Mouse (Mus musculus) cerebellum, adult (tissue): ENCODE results near the gene Camkk2.

Experiments
- ATAC-seq: cut with Nextera tagmentation; 2 replicates; pipeline ENCODE4 v1.9.2; 2017; ENCODE audit warnings: mild to moderate bottlenecking, moderate library complexity, mixed read lengths; ENCODE audit not compliant: insufficient number of reproducible peaks, low FRiP score, low TSS enrichment

Camkk2 gene

DNA sequence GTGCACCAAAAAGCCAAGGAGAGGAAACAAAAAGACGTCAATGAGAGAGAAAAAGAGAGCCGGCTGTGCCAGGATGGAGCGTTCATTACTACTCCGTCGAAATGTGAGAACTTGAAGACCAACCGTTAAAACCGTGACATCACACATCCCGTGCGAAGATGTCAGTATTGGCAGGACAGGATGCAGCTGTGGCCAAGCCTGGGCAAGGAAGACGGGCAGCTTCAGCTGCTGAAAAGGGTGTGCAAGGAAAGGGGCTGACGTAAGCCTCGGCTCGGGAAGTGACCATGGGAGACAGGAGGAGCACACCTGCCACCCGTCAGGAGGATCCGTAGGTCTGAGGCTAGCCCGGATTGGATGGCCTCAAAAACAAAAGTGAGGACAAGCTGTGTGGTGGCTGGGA, 24.7 kb downstream of the Camkk2 start:
- ATAC-seq, result no peak

DNA sequence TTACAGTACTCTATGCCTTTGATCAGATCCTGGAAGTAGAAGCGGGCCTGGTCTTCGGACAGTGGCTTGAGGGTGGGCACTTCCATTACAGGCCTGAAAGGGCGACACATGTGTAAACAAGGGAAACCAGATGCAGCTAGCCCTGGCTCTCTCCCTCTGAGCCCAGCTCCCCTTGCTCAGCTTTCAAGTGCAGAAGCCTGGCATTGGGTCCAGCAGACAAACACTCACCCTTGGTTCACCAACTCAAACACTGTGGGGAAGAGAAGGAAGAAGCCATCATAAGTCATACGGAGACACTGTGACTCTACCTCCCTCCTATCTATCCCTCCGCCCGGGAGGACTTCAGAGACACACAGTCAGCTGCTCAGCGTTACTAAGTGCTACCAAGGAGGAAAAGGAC, 31.3 kb downstream of the Camkk2 start:
- no peak for ATAC-seq

DNA sequence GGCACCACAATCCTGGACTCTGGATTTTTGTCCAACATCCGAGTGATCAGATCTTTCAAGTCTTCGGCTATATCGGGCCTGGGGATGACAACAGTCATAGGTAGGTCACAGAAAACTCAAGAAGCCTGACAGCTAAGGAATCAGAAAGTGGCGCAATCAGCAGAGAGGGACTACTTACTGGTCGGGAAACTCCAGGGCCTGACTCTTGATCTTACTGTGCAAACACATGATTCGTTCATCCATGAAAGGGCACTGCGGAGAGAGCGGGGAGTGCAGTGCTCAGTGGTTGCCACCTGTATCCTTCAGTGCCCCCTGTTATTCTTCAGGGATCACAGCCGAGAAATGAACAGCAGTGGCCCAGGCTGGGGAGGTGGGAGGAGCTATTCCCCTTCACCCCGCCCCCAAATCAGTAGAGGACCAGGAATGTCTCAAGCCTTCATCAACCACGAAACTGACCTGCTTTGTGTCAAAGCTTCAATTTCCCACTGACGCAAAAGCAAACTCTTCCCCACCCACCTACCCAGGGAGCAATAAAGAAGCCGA, 35.3 kb downstream of the Camkk2 start:
- ATAC-seq, result no peak

DNA sequence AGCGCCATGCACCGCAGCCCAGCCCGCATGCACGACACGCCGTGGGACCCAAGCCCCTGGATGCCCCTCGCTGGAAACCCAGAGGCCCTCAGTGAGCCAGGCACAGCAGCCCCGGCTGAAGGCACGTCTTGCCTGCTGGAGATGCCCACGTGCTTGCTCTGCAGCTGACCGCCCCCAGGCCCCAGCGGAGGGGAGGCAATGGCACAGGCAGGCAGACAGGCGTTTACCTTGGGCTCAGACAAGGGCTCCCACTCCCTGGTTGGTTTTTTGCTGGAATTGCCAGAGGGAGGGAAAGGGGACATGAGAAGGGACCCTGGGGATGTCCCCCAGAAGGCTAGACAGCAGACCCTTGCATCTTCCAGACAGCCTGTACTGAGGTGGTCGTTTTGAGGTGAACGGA, 42.4 kb downstream of the Camkk2 start:
- no peak for ATAC-seq

DNA sequence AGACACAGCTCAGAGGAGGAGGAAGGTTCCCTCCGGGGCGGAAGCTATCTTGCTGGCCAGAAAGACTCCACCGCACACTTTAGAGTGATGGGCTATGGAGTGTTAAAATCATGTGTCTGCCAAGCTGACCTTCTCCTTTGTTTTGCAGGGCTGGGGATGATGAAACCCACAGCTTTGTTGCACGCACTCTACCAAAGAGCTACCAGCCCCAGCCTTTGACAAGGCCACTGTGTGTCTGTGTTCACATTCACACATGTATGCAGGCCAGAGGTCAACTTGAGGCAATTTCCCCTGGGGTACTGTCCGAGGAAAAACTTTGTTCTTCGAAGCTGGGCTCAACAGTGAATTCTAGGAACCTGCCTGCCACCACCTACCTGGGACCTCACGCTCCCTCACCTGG, 43.4 kb downstream of the Camkk2 start:
- ATAC-seq, result no peak

DNA sequence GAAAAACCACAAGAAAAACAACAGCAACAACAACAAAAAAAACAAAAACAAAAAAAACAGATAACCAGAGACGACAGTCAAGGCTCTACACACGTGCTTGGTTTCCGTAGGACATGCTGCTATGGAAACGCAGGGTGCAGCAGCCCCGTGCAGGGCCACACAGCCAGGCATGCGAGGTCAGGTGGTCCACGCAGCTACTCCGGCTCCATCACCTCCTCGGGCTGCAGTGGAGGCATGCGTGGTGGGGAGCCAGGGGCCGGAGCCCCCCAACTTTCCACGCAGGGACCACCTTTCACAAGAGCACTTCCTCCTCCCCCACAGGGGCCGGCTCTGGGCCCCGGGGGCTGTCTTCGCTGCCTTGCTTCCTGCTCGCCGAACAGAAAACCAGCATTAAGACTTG, 45.3 kb downstream of the Camkk2 start:
- no peak for ATAC-seq

DNA sequence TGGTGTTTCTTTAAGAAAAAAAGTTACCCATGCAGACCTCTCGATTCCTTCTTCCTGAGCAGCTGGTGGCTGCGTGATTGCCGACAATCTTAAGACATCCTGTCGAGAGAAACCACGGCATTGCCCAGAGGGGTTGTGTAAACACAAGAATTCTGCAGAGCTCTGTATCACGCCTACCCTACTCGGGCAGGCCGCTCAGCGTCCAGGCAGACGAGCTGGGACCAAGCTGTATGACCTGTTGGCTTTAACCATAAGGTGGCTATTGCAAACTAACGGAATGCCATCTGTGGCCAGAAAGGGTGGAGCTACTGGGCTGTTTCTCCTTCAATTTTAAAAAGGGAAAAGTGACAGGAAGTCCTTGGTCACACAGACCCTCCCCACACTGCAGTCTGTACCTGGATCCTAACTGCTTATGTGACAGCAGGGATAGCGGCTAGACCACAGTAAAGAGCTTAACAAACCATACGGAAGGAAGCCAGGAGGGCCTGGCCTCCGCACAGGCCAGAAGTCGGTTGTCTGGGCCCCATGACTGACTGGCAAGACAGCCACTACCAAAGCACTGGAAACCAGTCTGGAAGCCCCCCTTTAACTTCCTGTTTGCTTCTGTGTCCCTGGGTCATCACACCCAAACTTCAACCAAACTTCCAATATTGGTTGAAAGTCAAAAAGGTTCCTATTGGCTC, 47.1 kb downstream of the Camkk2 start:
- ATAC-seq, result no peak

DNA sequence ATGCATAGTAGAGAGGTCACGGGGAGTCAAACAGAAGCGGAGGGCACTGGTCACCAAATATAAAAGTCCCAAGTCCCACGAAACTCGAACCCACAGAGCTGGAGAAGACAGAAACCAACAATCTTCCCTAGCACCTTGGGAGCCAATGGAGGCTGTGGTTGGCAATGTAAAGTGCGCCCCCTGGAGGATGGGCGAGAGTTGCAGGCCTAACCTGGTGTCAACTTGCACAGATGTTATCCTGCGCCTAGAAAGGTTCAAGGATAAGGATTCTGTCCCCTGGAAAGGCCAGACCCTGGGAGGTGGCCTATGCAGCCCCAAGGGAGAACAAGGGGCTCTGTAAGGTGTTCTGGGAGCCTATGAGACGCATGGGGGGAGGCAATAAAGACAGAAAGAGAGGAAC, 47.9 kb downstream of the Camkk2 start:
- ATAC-seq, result no peak

DNA sequence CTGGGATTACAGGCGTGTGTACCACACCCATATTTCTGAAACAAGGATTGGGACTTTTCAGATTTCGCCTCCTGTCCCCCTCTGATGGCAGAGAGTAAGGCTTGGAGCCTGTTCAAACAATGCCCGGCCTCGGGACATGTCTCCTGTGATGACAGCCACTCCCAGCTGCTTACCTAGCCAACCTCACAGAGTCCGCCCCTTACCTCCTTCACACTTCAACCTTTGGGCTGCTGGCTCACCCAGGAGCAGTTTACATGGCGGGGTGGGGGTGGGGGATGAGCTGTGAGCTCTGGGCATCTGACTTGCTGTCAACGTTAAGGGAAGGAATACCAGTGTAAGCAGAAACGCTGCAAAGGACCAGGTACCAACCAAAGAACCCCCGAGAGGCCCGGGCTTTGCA, 48.4 kb downstream of the Camkk2 start:
- no peak for ATAC-seq

DNA sequence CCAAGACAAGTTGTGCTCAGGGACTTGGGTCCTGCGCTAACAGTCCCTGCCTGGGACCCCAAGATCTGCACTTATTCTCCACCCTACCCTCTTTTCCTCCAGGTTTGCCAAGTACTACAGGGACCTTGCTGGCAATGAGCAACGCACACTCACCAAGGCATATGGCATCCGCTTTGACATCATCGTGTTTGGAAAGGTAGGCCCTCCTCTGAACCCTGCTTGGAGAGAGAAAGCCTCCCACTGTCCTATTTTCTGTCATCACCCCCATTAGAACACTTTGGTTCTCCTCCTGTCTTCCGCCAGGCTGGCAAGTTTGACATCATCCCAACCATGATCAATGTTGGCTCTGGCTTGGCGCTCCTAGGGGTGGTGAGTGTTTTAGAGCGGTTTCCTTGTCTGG, 52.1 kb downstream of the Camkk2 start:
- no peak for ATAC-seq

DNA sequence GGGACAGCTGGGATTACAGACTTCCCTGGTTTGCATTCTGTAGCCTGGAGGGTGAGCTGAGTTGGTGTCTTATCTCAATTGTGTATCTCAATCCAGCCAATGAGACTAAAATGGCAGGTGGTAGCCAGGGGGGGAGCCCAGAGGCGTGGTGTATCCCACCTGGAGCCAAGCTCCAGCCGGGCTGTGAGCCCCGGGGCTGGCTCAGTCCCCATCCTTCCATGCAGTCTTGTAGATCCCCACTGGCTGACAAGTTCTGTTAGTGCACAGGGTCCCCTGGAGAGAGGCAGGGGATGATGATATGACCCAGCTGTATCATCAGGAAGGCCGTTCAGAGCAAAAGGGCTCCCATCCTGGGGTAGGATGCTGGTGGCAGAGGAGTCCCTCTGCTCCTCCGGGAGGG, 52.6 kb downstream of the Camkk2 start:
- no peak for ATAC-seq

DNA sequence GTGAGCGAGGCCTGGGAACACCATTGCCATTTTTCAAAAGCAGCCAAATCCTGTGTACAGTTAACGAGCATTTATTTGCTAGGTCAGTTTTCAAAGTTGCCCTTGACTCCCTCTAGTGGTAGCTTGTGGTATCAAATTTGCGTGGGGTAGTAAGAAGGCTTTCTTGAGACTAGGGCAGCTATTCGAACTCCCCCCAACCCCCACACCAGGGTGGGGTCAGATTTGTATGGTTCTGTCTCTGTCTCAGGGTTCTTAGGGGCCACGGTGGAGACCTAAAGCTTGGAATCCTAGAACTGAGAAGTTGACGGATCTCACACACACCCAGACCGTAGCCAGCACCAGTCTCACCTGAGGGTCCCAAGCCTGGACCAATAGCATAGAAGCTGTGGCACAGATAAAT, 53.1 kb downstream of the Camkk2 start:
- ATAC-seq, result peak; percentile 57; the same call in 1 of the 2 replicates

DNA sequence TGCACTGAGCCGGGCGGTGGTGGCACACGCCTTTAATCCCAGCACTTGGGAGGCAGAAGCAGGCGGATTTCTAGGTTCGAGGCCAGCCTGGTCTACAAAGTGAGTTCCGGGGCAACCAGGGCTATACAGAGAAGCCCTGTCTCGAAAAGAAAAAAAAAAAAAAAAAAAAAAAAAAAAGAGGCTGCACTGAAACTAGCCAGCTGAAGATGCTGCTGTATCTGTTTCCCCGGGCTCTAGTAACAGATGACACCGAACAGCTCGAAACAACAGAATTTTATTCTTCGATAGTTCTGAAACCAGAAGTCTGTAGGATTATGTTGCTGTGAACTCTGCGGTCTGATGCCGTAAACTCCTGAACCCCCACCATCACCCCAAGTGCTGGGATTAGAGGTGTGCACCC, 53.8 kb downstream of the Camkk2 start:
- ATAC-seq, result no peak

DNA sequence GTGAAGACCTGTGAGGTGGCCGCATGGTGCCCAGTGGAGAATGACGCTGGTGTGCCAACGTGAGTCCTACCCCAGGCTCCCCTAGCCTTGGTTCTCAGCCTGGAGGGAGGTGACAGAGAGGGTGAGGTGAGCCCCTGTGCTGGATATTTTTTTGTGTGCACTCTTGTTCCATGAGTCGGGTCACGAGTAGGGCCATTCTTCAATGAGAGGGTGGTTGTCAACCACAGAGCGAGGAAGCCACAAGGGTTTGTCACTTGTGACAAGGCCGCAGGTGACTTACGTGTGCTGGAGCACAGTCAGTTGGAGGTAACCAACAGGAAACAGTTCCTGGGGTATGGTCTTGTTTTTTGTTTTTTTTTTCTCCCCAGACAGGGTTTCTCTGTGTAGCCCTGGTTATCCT, 60.0 kb downstream of the Camkk2 start:
- no peak for ATAC-seq

DNA sequence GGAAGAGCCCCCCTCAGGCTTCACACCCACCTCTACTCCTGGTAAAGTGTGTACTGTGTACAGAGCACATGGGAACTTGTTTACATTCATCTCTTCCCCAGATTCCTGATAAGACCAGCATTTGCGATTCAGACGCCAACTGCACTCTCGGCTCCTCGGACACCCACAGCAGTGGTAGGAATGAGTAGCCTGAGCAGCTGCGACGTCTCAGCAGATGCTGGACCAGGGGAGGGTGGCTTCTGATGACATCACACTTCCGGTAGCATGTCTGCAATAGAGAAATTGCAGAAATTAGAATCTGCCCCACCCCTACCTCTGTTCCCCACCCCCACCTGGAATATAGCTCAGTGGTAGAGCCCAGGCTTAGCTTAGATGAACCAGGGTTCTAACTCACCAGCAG, 60.8 kb downstream of the Camkk2 start:
- ATAC-seq, result no peak

DNA sequence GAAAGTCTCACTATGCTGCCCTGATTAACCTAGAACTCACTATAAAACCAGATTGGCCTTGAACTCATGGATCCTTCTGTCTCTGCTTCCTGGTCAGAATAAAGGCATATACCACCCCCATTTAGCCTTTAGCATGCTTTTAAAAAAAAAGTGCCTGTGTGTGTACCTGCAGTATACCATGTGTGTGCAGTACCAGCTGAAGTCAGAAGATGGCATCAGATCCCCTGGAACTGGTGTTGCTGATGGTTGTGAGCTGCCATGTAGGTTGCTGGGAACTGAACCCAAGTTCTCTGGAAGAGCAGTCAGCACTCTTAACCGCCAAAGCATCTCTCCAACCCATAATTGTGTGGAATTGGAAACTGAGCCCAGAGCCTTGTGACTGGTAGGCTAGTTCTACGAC, 62.4 kb downstream of the Camkk2 start:
- ATAC-seq, result no peak

DNA sequence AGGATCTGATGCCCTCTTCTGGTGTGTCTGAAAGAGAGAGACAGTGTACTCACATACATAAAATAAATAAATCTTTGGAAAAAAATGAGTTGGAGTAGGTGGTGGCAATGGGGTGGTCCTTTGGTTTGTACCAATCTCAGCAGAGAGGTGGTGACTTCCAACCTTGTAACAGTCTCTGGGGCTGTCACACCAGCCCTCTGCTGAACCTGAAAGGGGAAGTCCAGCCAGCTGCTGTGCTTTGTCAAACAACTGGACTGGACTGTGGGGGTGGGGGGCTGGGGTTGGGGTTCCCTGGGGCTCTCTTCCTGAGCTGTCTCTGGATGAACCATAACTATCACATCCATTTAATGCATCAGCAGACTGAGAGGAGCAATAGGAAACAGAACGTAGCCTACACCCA, 63.5 kb downstream of the Camkk2 start:
- no peak for ATAC-seq

DNA sequence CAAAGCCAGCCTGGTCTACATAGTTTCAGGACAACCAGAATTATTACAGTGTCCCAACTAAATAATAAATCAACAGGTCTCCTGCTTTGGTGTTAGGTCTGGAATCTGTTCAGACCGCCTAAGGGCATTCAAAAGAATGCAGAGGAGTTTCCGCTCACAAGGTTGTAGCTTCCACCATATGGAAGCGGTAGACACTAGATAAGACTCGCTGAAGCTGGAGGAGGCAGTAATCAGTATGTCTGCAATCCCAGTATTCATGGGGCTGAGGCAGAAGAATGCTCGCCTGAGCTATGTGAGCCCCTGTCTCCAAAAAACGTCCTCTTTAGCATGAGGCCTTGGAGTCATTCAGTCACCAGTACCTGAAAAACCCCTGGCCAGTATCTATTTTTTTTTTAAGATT, 70.4 kb downstream of the Camkk2 start:
- ATAC-seq, result no peak

DNA sequence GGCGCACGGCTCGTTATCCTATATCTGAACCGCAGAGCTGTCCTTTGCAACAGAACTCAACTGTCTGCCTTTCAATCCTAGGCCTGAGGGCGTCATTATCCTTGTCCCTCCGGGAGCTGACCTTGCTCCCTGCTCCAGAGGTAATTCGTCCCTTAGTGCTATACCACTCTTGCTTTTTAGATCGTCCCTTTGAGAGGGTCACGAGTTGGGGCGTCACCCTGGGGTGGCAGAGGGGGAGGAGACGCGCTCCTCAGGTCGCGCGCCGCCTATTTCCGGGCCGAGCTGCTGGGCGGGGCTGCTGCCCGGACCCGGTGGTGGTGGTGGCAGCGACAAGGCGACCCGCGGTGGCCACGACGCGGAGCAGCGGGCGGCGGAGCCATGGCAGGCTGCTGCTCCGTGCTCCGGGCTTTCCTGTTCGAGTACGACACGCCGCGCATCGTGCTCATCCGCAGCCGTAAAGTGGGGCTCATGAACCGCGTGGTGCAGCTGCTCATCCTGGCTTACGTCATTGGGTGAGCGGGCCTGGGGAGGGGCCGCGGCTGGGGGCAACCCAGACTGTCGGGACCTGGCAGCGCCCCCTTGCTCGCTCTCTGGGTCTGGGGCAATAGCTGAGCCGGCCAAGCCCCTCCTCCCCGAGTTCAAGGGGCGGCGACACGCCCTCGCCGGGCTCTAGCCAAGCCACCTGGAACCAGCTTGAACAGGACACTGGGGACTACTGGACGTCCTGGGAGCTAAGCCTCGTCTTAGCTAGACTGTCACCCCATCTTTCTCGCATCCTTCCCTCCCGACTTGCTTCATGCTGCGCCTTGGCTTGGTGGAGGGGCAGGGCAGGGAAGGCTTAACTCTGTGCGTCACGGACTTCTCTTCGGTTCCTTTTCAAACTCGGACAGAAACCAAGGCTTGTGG, 71.7 kb downstream of the Camkk2 start, which contains the start of gene P2rx4:
Gene P2rx4 (plus strand): TSS at position 269 of the 906 bp plus-strand sequence.
- peak; percentile 84 for ATAC-seq

DNA sequence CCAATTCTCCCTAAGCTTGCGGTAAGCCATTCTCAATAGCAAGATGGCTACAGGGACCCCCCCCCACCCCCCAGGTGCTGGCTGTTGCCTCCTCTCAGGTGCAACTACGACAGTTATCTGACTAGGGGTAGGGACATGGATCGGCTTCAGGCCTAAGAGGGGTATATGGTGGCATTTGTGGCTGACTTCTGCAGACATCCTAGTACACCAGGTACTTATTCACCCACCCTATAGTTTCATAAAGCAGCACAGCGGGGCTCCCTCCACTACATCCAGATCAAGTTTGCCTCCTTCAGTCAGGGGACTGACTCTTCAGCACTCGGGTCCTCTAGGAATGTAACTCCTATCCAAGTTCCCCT, 72.3 kb downstream of the Camkk2 start:
- ATAC-seq, result no peak

DNA sequence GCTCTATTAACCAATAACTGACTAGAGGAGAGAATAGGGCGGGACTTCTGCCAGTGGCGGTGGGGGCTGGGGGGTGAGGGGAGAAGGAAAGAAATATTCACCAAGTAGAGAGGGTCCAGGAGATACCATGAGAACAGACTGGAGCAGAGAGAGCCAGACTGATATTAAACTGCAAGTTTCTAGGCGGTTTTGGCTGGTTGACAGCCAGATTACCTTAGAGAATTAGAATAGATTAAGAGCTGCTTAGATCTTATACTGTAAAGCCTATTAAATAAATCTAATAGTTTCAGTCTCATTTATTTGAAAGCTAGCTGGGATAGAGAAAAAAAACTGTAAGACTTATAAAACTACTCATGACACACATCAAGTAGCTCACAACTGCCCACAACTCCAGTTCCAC, 74.0 kb downstream of the Camkk2 start:
- no peak for ATAC-seq

DNA sequence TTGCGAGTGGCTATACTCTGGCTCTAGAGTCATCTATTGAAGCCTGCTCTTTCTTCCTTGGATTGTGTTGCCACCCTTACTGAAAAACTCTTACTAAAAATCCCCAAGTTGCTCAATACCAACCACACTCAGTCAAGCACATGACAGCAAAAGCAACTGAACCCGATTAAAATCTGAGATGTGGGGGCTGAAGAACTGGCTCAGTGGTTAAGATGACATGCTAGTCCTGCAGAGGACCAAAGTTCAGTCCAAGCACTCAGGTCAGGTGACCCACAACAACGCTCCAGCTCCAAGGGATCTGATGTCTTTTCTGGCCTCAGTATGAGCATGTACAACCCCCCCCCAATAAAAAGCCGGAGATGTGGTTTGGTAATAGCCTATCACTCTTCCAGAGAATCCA, 74.6 kb downstream of the Camkk2 start:
- no peak for ATAC-seq
